Mouse (Mus musculus) thymus, adult 2 months (tissue): ENCODE data around the gene Uvssa.

Source experiments
- CTCF ChIP-seq: fragments of 200-500 bp; IDR thresholded peaks from 2 replicates; pipeline ENCODE4 v1.5.1; 2012; ENCODE audit warnings: mild to moderate bottlenecking, control low read depth, low read length, moderate library complexity, borderline replicate concordance; ENCODE audit not compliant: control insufficient read depth, poor library complexity, insufficient read depth; ENCODE audit errors: extremely low read depth
- POLR2A ChIP-seq: fragments of 200-500 bp; IDR thresholded peaks from 2 replicates; pipeline ENCODE4 v1.6.1; 2012; ENCODE audit warnings: mild to moderate bottlenecking, low read length, control low read depth, moderate library complexity; ENCODE audit not compliant: control insufficient read depth, poor library complexity, insufficient read depth; ENCODE audit errors: extremely low read depth

DNA sequence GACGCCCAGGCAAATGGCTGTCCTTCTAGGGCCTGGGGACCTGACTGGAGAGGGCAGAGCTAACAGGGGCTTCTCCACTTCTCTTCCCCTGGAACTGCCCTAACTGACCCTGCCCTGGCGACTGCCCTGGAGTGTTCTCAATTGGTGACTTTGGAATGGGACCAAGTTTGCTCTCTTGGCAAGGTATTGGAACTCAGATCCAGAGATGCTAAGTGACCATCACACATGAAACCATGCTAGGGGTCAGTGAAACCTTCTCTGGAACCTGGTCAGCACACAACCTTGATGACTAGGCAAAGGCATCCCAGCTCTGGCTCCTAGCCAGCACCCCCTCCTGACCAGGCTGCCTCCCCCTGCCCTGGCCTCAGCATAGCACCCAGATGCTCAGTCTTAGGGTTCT, 80.8 kb downstream of the Uvssa start:
- no peak for TF ChIP-seq CTCF
- TF ChIP-seq POLR2A = no peak
